Mouse (Mus musculus) layer of hippocampus, adult 2 months (tissue): ENCODE data around the gene Dhdh. TPM values are rescaled to one million over a fixed set of nuclear protein-coding genes. Genes with fewer than 3 reads are reported as not detected.
"Not testable (repeated sequence)": the region's sequence is repeated elsewhere in the genome, so short reads cannot be mapped to it uniquely, and the experiment has no call there.

ENCODE experiments used
- DNase-seq, 2 experiments: peaks; one replicate each; pipeline ENCODE4 v3.0.0; 2022; ENCODE audit warnings: low spot score in 2 of 2
- H3K27ac ChIP-seq: fragments of 200-600 bp; 2 replicates; pipeline ENCODE4 v1.8.1; 2022
- H3K4me3 ChIP-seq: fragments of 200-600 bp; 2 replicates; pipeline ENCODE4 v1.8.1; 2022; ENCODE audit warnings: mild to moderate bottlenecking
- CTCF ChIP-seq: fragments of 200-600 bp; conservative IDR thresholded peaks from 2 replicates; pipeline ENCODE4 v1.8.1; 2022; ENCODE audit warnings: antibody characterized with exemption, mild to moderate bottlenecking, moderate library complexity
- total RNA-seq, 2 experiments: library from RNA; stranded (reverse); gene quantifications; 2 replicates each; pipeline ENCODE4 v1.2.3; 2021

The Dhdh gene
- total RNA-seq, 2 experiments from 2014 or later, result 4.3 to 4.4 TPM

DNA sequence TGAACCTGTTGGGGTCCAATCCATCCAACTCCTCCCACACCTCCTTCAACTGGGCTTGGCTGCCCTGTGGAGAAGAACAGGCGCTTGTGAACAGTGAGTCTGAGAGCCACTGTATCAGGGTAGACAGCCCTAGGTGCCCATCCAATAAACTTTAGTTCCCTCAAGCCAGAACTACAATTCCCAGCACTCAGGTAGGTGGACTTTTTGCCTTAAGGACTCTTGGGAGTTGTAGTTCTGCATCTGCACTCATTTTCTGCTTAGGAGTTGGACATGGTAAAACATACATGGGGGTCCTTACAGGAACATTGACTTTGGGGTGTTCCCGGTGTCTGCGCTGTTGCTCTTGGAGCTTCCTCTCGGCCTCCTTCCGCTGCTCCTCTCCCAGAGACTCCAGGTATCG is 9.8 kb upstream of the Dhdh start:
- Histone ChIP-seq H3K4me3 (no peak overlapping the region), H3K27ac (no peak overlapping the region)
- no peak for TF ChIP-seq CTCF
- no peak for DNase-seq

DNA sequence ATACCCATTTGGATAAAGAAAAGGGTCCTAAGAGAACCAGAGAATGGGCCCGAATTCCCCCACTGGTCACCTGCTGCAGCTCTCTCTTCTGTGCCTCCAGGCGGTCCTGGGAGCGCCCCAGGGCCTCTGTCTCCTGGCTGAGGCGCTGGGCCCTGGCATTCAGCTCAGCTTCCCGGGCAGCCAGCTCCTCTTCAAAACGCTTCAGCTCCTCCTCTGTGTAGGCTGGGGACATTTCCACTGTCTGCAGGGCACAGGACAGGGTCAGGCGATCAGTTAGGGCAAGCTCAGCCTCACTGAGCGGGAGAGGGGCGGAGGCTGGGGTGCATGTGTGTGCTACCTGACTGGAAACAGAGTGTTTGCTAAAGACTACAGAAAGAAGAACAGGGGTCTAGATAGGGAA is 5.9 kb upstream of the Dhdh start:
- no peak for TF ChIP-seq CTCF
- H3K27ac ChIP-seq, result no peak overlapping the region
- H3K4me3 ChIP-seq, result no peak overlapping the region
- no peak for DNase-seq

DNA sequence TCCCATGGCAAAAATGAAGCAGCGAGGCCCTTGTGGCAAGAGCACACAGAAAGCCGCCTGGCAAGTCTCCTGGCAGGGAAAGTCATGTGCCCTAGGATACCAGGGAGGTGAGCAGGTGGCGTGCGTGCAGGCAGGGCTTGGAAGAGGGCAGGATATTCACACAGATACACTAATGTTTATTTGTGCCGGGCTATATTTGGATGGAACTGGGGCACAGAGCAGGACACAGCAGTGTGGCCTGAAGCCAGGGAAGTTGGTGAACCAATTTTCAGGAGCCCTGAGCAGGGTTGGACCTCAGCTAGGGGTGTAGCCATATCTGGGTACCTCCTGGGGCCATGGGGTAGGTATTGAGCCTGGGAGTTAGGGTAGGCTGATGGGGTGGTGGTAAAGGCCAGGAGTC is 4.3 kb upstream of the Dhdh start:
- no peak overlapping the region for H3K4me3 ChIP-seq
- no peak for TF ChIP-seq CTCF
- DNase-seq, result no peak
- 0 out of 2 replicates have a peak overlapping the region, but pooled peaks have one; percentile 3 for H3K27ac ChIP-seq

DNA sequence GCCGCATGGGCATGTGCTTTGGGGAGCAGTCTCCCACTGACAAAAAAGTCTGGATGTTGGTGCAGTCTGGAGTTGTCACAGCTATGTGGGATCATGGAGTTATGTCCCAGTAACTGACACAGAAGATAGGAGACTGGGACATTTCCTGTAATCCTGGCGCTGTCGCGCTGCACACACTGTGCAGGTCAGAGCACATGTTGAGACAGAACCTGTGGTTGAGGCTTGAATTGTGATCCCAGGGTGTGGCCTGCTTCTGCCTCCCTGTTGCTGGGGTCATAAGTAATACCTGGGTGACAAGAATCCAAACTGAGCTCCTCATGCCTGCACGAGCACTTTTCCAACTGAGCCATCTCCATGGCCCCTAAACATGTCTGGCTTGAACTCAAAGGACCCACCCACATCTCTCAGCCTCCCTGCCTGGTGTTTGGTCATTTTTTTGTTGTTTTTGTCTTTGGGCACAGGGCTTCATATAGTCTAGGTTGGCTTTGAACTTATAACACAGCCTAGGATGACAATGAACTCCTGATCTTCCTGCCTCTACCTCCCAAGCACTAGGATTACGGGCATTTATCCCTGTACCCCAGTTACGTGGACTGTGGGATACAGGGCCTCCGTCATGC is 3.7 kb upstream of the Dhdh start:
- DNase-seq, result no peak
- TF ChIP-seq CTCF, result no peak
- Histone ChIP-seq H3K4me3 (no peak overlapping the region), H3K27ac (0 out of 2 replicates have a peak overlapping the region, but pooled peaks have one; percentile 3)

DNA sequence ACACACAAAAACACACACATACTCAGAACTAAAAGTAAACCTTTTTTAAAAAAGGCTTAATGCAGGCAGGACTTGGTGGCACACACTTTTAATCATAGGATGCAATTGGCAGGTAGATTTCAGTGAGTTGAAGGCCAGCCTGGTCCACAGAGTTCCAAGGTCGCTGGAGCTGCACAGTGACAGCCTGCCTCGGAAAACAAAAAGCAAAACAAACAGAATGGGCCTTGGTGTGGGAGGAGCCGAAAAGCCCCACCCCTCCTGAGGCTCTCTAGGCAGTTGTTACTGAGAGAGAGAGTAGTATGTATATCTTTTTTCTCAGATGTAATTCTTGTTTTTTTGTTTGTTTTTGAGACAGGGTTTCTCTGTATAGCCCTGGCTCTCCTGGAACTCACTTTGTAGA is 2.7 kb upstream of the Dhdh start:
- no peak for TF ChIP-seq CTCF
- Histone ChIP-seq H3K27ac (no peak overlapping the region), H3K4me3 (no peak overlapping the region)
- DNase-seq, result no peak

DNA sequence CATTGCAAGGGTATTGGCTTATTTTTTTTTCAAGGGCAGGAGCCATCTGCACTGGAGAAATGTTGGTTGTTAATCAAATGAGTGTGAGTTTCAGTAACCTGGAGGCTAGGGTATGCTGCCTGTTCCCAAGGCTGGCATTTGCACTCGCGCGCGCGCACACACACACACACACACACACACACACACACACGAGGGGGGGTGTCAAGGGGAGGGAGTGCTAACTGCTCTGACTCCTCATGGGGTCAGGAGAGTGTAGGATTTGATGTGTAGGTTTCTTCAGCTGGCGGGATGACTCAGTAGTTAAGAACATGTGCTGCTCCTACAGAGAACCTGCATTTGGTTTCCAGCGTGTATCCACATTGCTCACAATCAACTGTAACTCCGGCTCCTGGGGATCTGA is 2.2 kb upstream of the Dhdh start:
- Histone ChIP-seq H3K27ac (no peak overlapping the region), H3K4me3 (no peak overlapping the region)
- TF ChIP-seq CTCF, result no peak
- peak in 1 of 2 experiments; percentile 21 for DNase-seq

DNA sequence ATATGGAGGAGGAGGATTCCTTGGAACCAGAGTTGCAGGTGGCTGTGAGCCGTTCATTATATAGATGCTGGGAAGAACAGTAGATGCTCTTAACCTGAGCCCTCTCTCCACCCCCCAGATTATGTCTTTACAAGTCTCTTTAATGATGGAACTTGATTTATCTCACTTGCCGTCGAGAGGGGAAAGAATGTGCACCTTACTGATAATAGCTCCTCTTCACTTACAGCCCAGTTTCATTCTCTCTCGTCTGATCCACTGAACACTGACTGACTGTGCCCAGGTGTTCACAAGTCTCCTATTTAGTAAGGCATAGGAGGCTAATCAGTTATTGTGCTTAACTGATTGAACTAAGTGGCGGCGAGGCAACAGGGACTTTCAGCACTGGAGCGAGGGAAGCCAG is 973 bp upstream of the Dhdh start:
- no peak overlapping the region for H3K4me3 ChIP-seq
- no peak for TF ChIP-seq CTCF
- no peak overlapping the region for H3K27ac ChIP-seq
- no peak for DNase-seq

DNA sequence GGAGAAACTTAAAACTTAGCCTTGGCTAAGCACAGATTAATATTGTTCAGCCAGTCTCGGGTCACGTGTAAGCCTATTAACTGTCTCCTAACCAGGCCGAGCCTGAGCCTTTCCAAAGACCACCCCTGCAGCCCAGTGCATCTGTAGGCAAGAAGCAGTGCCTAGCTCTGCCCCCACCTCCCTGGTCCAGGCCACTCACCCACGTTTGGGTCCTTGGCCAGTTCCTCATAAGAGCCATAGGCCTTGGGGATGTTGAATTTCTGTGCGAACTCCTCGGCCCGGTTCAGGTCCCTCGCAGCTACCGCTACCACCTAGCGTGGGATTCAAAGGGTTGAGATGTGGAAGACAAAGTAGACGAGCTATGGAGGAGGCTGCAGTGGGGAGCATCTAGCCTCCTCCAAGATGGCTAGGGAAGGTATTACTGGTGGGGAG is 728 bp downstream of the Dhdh start:
- Histone ChIP-seq H3K4me3 (no peak overlapping the region), H3K27ac (no peak overlapping the region; the same call in 1 of the 2 replicates)
- DNase-seq, result no peak
- TF ChIP-seq CTCF, result no peak

DNA sequence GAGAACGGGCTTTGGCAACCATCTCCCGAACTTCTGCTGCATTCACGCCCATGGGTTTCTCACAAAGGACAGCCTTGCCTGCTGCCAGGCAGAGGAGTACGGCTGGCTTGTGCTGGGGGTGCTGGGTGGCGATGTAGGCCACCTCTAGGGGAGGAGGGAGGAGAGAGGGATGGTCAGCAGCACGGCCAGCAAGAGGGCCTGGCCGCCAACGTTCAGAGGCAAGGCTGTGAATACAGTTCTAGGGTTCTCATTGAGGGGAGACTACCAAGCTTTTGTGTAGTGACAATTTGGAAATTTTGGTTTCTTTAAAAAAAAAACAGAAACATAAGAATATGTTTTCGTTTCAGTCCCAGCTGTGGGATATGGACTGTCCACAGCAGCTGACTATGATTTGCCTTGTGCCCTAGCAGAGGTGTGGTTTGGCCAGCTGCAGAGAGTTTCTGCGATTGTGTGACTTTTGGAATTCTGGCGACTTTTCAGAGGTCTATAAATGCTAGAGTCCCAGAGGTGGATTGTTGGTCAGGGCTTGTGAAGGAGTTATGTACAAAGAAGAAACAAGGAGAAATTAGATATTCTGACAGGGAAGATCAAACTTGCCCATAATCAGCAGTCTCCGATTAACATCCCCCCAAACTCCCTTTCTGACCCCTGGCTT is 1.7 kb downstream of the Dhdh start, which contains the start of gene Gm45808:
Gene Gm45808 (minus strand): TSS at position 51 of the 655 bp plus-strand sequence.
- Histone ChIP-seq H3K4me3 (no peak within 1 kb of the TSS), H3K27ac (no peak within 1 kb of the TSS)
- no peak for DNase-seq
- TF ChIP-seq CTCF, result no peak

DNA sequence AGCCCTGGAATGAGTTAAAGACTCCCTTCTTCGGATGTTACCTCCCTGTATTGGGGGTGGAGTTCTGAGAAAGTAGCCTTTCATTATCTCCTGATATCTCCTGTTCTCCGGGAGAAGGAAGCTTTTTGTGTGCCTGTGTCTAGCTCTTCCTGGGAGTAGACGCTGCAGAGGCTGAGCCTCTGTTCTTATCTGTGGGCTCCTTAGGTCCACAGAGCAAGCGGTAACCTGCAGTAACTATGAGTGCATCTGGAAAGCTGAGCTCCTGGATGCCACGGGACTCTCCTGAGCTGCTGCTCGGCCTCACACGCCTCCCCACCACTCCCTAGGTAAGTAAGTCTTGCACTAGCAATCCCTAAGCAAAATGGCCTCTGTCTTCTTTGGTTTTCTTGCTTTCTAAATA is 2.4 kb downstream of the Dhdh start:
- TF ChIP-seq CTCF, result no peak
- Histone ChIP-seq H3K4me3 (no peak overlapping the region), H3K27ac (no peak overlapping the region)
- no peak for DNase-seq

DNA sequence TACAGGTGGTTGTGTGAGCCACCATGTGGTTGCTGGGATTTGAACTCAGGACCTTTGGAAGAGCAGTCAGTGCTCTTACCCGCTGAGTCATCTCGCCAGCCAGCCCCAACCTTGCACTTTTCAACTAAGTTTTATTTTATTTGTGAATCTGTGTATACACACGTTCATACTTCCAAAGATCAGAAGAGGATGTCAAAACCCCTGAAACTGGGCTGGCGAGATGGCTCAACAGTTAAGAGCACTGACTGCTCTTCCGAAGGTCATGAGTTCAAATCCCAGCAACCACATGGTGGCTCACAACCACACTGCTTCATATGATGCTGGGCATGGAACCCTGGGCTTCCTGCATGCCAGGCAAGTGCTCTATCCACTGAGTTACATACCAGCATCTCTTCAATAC is 3.6 kb downstream of the Dhdh start:
- not testable (repeated sequence) for H3K27ac ChIP-seq, DNase-seq, H3K4me3 ChIP-seq

DNA sequence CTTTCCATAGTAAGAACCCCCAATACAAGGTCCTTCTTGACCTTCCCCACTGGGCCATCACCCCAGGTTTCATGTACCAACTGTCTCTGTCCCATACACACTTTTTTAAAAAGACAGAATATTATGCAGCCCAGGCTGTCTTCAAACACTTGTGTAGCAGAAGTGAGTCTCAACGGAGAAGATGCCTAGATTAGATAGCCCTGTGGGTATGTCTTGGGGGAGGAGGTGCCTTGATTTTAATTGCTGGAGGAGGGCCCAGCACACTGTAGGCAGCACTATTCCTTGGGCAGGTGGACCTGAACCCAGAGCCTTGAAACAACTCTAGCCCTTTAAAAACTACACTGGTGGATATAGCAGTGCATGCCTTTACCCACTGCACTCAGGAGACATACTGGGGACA is 6.4 kb downstream of the Dhdh start:
- DNase-seq, result no peak
- no peak for TF ChIP-seq CTCF
- no peak overlapping the region for H3K27ac ChIP-seq
- no peak overlapping the region for H3K4me3 ChIP-seq

DNA sequence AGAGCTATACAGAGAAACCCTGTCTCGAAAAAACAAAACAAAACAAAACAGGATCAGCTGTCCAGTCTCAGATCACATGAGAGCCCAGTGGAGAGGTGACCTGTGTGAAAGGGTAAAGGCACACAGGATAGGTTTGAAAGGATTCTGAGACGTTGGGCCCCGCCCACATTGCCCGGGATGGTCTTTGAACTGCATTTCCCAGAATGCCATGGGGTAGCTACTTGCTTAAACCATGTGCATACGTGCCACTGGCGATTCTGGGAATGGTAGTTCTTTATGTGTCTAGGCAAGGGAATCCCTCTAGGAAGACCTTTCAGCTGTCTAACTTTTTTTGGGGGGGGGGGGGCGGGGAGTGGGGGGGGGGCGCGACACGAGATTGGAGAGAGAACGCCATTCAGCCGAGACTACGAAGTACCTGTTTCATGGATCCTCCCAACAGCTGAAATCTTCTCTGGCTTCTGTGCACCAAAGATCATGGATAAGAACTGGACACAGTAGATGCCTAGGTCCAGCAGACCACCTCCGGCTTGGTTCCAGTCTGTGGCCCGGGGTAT is 7.2 kb downstream of the Dhdh start, which contains the start of gene Tulp2:
Gene Tulp2 (plus strand): TSS at position 504 of the 554 bp plus-strand sequence.
- TF ChIP-seq CTCF, result no peak
- peak; percentile 69 to 75 for DNase-seq
- Histone ChIP-seq H3K4me3 (no peak within 1 kb of the TSS), H3K27ac (no peak within 1 kb of the TSS)

DNA sequence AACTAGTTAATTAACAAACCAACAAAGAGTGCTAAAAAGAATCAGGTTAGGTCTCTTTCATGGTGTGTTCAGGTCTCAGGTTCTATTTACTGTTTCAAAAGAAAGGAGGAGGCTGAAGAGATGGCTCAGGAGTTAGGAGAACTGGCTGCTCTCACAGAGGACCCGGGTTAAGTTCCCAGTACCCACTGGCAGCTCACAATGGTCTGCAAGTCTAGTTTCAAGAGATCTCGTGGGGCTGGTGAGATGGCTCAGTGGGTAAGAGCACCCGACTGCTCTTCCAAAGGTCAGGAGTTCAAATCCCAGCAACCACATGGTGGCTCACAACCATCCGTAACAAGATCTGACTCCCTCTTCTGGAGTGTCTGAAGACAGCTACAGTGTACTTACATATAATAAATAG is 8.3 kb downstream of the Dhdh start:
- H3K27ac ChIP-seq, result not testable (repeated sequence)

More for the DNA sequence above, 8.3 kb downstream of the Dhdh start:
- H3K4me3 ChIP-seq, DNase-seq: not testable (repeated sequence)
